Mouse (Mus musculus): Measurements from ENCODE around the gene Raet1d. TPM values are rescaled to one million over a fixed set of nuclear protein-coding genes. Genes with fewer than 3 reads are reported as not detected.

Gene Raet1d
- polyA plus RNA-seq (2015; fragmentation: Illumina TruSeq; extraction: RNeasy Lipid Tissue Mini Kit (QIAGEN cat#74804); ENCODE audit: low read depth, low replicate concordance), result 0.61 TPM

DNA sequence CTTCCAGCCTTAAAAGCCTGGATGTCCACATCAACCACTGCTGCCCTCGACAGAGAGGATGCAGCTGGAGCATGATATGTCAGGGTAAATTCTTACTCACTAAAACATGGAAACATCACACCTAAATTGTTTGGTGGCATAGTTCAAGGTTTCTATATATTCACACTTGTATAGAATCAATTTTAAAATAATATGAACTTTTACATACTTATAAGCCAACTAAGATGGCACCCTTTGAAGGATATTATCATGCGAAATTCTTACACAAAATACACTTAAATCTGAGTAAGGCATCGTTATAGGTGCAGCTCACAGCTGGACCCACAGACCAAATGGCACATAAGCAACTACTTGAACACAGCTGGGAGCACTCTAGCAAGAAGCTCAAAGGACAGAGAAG lies at the start of gene Raet1d:
Gene Raet1d, plus strand, starts transcription at position 301 of the 400 bp plus-strand sequence.

Other genes starting within 250 kb of the Raet1d start
- gene E030030I06Rik, start 211.3 kb upstream of the Raet1d start, polyA plus RNA-seq (2015; fragmentation: Illumina TruSeq; extraction: RNeasy Lipid Tissue Mini Kit (QIAGEN cat#74804); ENCODE audit: low read depth, low replicate concordance), result 0.49 TPM
- not detected for gene Raet1e, start 202.0 kb upstream of the Raet1d start, polyA plus RNA-seq (2015; fragmentation: Illumina TruSeq; extraction: RNeasy Lipid Tissue Mini Kit (QIAGEN cat#74804); ENCODE audit: low read depth, low replicate concordance)
- 1.8 TPM for gene H60b, start 202.0 kb upstream of the Raet1d start, polyA plus RNA-seq (2015; fragmentation: Illumina TruSeq; extraction: RNeasy Lipid Tissue Mini Kit (QIAGEN cat#74804); ENCODE audit: low read depth, low replicate concordance)